Mouse (Mus musculus): ENCODE measurements around the gene Magi1. TPM values are rescaled to one million over a fixed set of nuclear protein-coding genes. Genes with fewer than 3 reads are reported as not detected.

Magi1 gene
- total and polyA plus RNA-seq, 3 experiments = not detected

- H3K4me1 ChIP-seq (ENCODE audit: control insufficient read depth in 1 of 2, insufficient read depth in 2 of 2) = no peaks in the 10 kb centered on the region
- H3K9me3 ChIP-seq (replicated peaks; ENCODE audit: low read length) = peaks cover 61% of the 10 kb centered on the region
- no peak overlapping the region for H3K4me2 ChIP-seq (ENCODE audit: insufficient read depth, low read depth, poor library complexity, severe bottlenecking)
- DNase-seq (ENCODE audit: extremely low read depth) = no peak
- in situ Hi-C loops (cut with MboI; ENCODE audit: low pct_ligation_motif_present, low pct_unique_long_range_greater_than_20kb, low sequenced_read_pairs) = no loop called here
- H3K27ac ChIP-seq (ENCODE audit: insufficient read depth, low read depth) = no peak overlapping the region
- no peaks in the 10 kb centered on the region for H3K36me3 ChIP-seq (replicated peaks in 1 of 2; ENCODE audit: control insufficient read depth in 1 of 2, insufficient read depth in 1 of 2, low read length in 1 of 2)
- TF ChIP-seq MYC (IDR thresholded peaks at IDR 0.05; ENCODE audit: low read depth, low read length) = no peak
- TF ChIP-seq MAX (IDR thresholded peaks at IDR 0.05; ENCODE audit: low read length) = no peak
- no peak for TF ChIP-seq JUN (IDR thresholded peaks at IDR 0.05; ENCODE audit: insufficient read depth, low read depth, low read length)
- no peak for TF ChIP-seq KAT2A (IDR thresholded peaks at IDR 0.05; ENCODE audit: insufficient replicate concordance, low read length)
- no peak for TF ChIP-seq ELF1 (IDR thresholded peaks at IDR 0.05; ENCODE audit: low read depth, low read length)
- TF ChIP-seq TCF12 (IDR thresholded peaks at IDR 0.05; ENCODE audit: low read depth, low read length) = no peak
- TF ChIP-seq USF1 (IDR thresholded peaks at IDR 0.05; ENCODE audit: low read depth, low read length) = no peak
- H3K27me3 ChIP-seq (replicated peaks) = no peaks in the 10 kb centered on the region
- H3K79me2 ChIP-seq (replicated peaks; ENCODE audit: control insufficient read depth, extremely low read depth, insufficient read depth, poor library complexity, severe bottlenecking) = no peaks in the 10 kb centered on the region
- H3K9ac ChIP-seq (ENCODE audit: insufficient read depth, low read depth) = no peak overlapping the region
- no peak overlapping the region for H3K4me3 ChIP-seq (replicated peaks in 1 of 3; ENCODE audit: low read depth in 2 of 3, low read length in 2 of 3, poor library complexity in 1 of 3)
- dilution Hi-C loops (cut with MboI; ENCODE audit: extremely low pct_ligation_motif_present, extremely low pct_unique_long_range_greater_than_20kb, low sequenced_read_pairs) = no loop called here
Observed at GRCm38 (mm10) chr6:93800465-93800864, 483.3 kb downstream of the Magi1 start.

- no peak overlapping the region for H3K4me3 ChIP-seq (replicated peaks in 1 of 3; ENCODE audit: low read depth in 2 of 3, low read length in 2 of 3, poor library complexity in 1 of 3)
- no peaks in the 10 kb centered on the region for H3K4me1 ChIP-seq (ENCODE audit: control insufficient read depth in 1 of 2, insufficient read depth in 2 of 2)
- TF ChIP-seq JUND (conservative IDR thresholded peaks at IDR 0.05; ENCODE audit: low read depth, low read length) = no peak
- TF ChIP-seq ETS1 (conservative IDR thresholded peaks at IDR 0.05; ENCODE audit: low read depth, low read length) = no peak
- H3K27ac ChIP-seq (ENCODE audit: insufficient read depth, low read depth) = no peak overlapping the region
- no peak for DNase-seq (ENCODE audit: extremely low read depth)
- peaks cover 51% of the 10 kb centered on the region for H3K9me3 ChIP-seq (replicated peaks; ENCODE audit: low read length)
- H3K27me3 ChIP-seq (replicated peaks) = no peaks in the 10 kb centered on the region
- dilution Hi-C loops (cut with MboI; ENCODE audit: extremely low pct_ligation_motif_present, extremely low pct_unique_long_range_greater_than_20kb, low sequenced_read_pairs) = no loop called here
- no peak overlapping the region for H3K9ac ChIP-seq (ENCODE audit: insufficient read depth, low read depth)
- H3K79me2 ChIP-seq (replicated peaks; ENCODE audit: control insufficient read depth, extremely low read depth, insufficient read depth, poor library complexity, severe bottlenecking) = no peaks in the 10 kb centered on the region
- in situ Hi-C loops (cut with MboI; ENCODE audit: low pct_ligation_motif_present, low pct_unique_long_range_greater_than_20kb, low sequenced_read_pairs) = no loop called here
- H3K36me3 ChIP-seq (replicated peaks in 1 of 2; ENCODE audit: control insufficient read depth in 1 of 2, insufficient read depth in 1 of 2, low read length in 1 of 2) = no peaks in the 10 kb centered on the region
- H3K4me2 ChIP-seq (ENCODE audit: insufficient read depth, low read depth, poor library complexity, severe bottlenecking) = no peak overlapping the region
Observed at GRCm38 (mm10) chr6:93792309-93793215, 491.2 kb downstream of the Magi1 start.

- dilution Hi-C loops (cut with MboI; ENCODE audit: extremely low pct_ligation_motif_present, extremely low pct_unique_long_range_greater_than_20kb, low sequenced_read_pairs) (no loop called here), in situ Hi-C loops (cut with MboI; ENCODE audit: low pct_ligation_motif_present, low pct_unique_long_range_greater_than_20kb, low sequenced_read_pairs) (no loop called here)
- Histone ChIP-seq H3K4me3 (replicated peaks in 1 of 3; ENCODE audit: low read depth in 2 of 3, low read length in 2 of 3, poor library complexity in 1 of 3) (no peak overlapping the region), H3K79me2 (replicated peaks; ENCODE audit: control insufficient read depth, extremely low read depth, insufficient read depth, poor library complexity, severe bottlenecking) (no peaks in the 10 kb centered on the region), H3K27me3 (replicated peaks) (no peaks in the 10 kb centered on the region), H3K36me3 (replicated peaks in 1 of 2; ENCODE audit: control insufficient read depth in 1 of 2, insufficient read depth in 1 of 2, low read length in 1 of 2) (no peaks in the 10 kb centered on the region), H3K9ac (ENCODE audit: insufficient read depth, low read depth) (no peak overlapping the region), H3K4me1 (ENCODE audit: control insufficient read depth in 1 of 2, insufficient read depth in 2 of 2) (no peaks in the 10 kb centered on the region), H3K27ac (ENCODE audit: insufficient read depth, low read depth) (no peak overlapping the region), H3K4me2 (ENCODE audit: insufficient read depth, low read depth, poor library complexity, severe bottlenecking) (no peak overlapping the region), H3K9me3 (replicated peaks; ENCODE audit: low read length) (peaks cover 54% of the 10 kb centered on the region)
- TF ChIP-seq MAZ (IDR thresholded peaks at IDR 0.05; ENCODE audit: low read depth, low read length) (no peak), UBTF (IDR thresholded peaks at IDR 0.05; ENCODE audit: low read depth, low read length) (no peak), TCF12 (IDR thresholded peaks at IDR 0.05; ENCODE audit: low read depth, low read length) (no peak), ETS1 (conservative IDR thresholded peaks at IDR 0.05; ENCODE audit: low read depth, low read length) (no peak), SIN3A (IDR thresholded peaks at IDR 0.05; ENCODE audit: low read length) (no peak), MAX (IDR thresholded peaks at IDR 0.05; ENCODE audit: low read length) (no peak), BHLHE40 (IDR thresholded peaks at IDR 0.05; ENCODE audit: low read depth, low read length) (no peak), EP300 (IDR thresholded peaks at IDR 0.05; ENCODE audit: low read length) (no peak), POLR2AphosphoS2 (IDR thresholded peaks at IDR 0.05; ENCODE audit: low read depth, low read length) (no peak), NELFE (IDR thresholded peaks at IDR 0.05; ENCODE audit: low read depth, low read length) (no peak), SMC3 (IDR thresholded peaks at IDR 0.05; ENCODE audit: low read depth, low read length) (no peak)
- no peak for DNase-seq (ENCODE audit: extremely low read depth)
Observed at GRCm38 (mm10) chr6:93789721-93790120, 494.0 kb downstream of the Magi1 start.

Data from CH12.LX (cell line).